ENCODE assay signal across 9 mouse cellular contexts in genomic region chr19:27450458-27450857, GRCm38 (mm10). TPM values are rescaled to one million over a fixed set of nuclear protein-coding genes. Genes with fewer than 3 reads are reported as not detected.
DNase-seq lines count a peak whose midpoint lies in the region; ATAC-seq lines count a peak whose summit lies in the region.
"Had no signal": no experiment of that assay in that cellular context is flagged by ENCODE, and none has a peak within 500 bp of the region (broad histone marks: within the 10 kb centered on the region; RNA-seq: fewer than 3 reads in every experiment).

No protein-coding gene starts in this region.

- DNase-seq in liver = peak; percentile 63
- peak; percentile 65 to 68 for DNase-seq in cerebellum, adult 18-20 months
- DNase-seq in forelimb bud, embryonic 11.5 days (ENCODE audit: low read depth, low spot score) = peak; percentile 70
- peak; percentile 42 to 82 for DNase-seq in kidney, postnatal 36 days
- peak; percentile 7 to 18 for DNase-seq in lung, adult 18-20 months
- peak; percentile 50 for DNase-seq in retina, adult 2 months (ENCODE audit: low read depth, low spot score)
- DNase-seq in urinary bladder, postnatal 4 days (ENCODE audit: low spot score in 2 of 2) = peak; percentile 24 to 67

- H3K27ac ChIP-seq in liver, embryonic 12.5 days = no peak overlapping the region
- H3K27ac ChIP-seq: embryonic facial prominence, embryonic 15.5 days had no signal

- no peaks in the 10 kb centered on the region for H3K36me3 ChIP-seq in liver, embryonic 12.5 days
- H3K36me3 ChIP-seq: embryonic facial prominence, embryonic 15.5 days had no signal

- no peak overlapping the region for H3K9ac ChIP-seq in liver, embryonic 12.5 days
- H3K9ac ChIP-seq: embryonic facial prominence, embryonic 15.5 days had no signal

- H3K9me3 ChIP-seq in liver, embryonic 12.5 days (replicated peaks) = no peaks in the 10 kb centered on the region
- H3K9me3 ChIP-seq: embryonic facial prominence, embryonic 15.5 days had no signal

- H3K4me1 ChIP-seq in liver, embryonic 12.5 days = no peaks in the 10 kb centered on the region
- H3K4me1 ChIP-seq: embryonic facial prominence, embryonic 15.5 days had no signal

- H3K4me3 ChIP-seq in liver, embryonic 12.5 days = no peak overlapping the region
- H3K4me3 ChIP-seq: embryonic facial prominence, embryonic 15.5 days had no signal

- H3K27me3 ChIP-seq in liver, embryonic 12.5 days (replicated peaks) = no peaks in the 10 kb centered on the region
- H3K27me3 ChIP-seq: embryonic facial prominence, embryonic 15.5 days had no signal

- H3K4me2 ChIP-seq in liver, embryonic 12.5 days = no peak overlapping the region
- H3K4me2 ChIP-seq: embryonic facial prominence, embryonic 15.5 days had no signal

- 33% methylated on average over 4 of the region's 4 CpGs for WGBS in liver, embryonic 12.5 days (ENCODE audit: insufficient replicate concordance)

- ATAC-seq in liver, embryonic 12.5 days = no peak

RNA-seq across cellular contexts. Expression of gene Pum3, which starts 20.8 kb away (rescaled TPM):
- polyA plus RNA-seq in liver, embryonic 12.5 days (2016; fragmentation: Nextera tagmentation; extraction: Ambion mirVana) = 74.3 and 83.1 TPM in 2 replicates

Comparison
In these comparisons a context has a peak if more than half of its experiments do, and no peak if none do; other contexts are left out.
1. DNase-seq: peak in every context shown above with its lines; median percentile 70 in forelimb bud, embryonic 11.5 days; 66 in cerebellum, adult 18-20 months; 63 in liver; 62 in kidney, postnatal 36 days; 50 in retina, adult 2 months; 46 in urinary bladder, postnatal 4 days; 12 in lung, adult 18-20 months.